Mouse (Mus musculus) brain, adult 2 months (tissue): ENCODE measurements around the gene Lmtk2.

Experiments used
- DNase-seq: peaks from one replicate; pipeline ENCODE4 v3.0.0; 2011; ENCODE audit warnings: low read depth, low spot score

Gene Lmtk2

GRCm38 (mm10) chr5:144100149-144100935 is at the start of gene Lmtk2:
TSS of gene Lmtk2 (plus strand) at chr5:144100436.
- DNase-seq, result peak; percentile 98

DNA sequence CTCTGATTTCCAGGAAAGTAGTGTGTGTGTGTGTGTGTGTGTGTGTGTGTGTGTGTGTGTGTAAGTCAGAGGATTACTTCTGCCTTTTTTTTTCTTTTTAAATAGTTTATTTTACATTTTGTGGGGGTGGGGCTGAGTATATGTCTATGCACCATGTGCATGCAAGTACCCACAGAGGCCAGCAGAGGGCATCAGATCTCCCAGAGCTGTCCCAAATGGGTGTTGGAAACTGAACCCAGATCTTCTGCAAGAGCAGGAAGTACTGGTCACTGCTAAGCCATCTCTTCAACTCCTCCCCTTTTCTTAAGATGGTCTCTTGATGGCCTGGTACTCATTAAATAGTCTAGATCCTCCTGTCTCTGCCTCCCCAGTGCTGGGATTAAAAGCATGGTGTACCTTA is 49.0 kb upstream of the Lmtk2 start:
- no peak for DNase-seq

DNA sequence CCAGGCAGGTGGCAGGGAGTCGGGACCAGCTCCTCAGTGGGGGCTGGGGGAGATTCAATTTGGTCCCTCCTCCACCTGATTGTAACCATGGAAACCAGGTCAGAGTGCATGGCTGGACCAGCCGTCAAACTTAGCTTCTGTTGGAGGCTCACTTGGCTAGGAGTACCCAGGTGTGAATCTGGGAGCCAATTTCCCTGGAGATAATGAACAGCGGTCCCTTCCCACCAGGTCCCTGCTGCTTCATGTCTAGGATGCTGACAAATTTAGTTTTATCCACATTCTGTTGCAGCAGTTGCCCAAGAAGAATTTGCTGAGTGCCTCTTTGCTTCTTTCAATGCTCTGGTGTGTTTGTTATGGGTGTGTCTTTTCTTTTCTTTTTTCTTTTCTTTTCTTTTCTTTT is 46.8 kb upstream of the Lmtk2 start:
- peak; percentile 53 for DNase-seq

DNA sequence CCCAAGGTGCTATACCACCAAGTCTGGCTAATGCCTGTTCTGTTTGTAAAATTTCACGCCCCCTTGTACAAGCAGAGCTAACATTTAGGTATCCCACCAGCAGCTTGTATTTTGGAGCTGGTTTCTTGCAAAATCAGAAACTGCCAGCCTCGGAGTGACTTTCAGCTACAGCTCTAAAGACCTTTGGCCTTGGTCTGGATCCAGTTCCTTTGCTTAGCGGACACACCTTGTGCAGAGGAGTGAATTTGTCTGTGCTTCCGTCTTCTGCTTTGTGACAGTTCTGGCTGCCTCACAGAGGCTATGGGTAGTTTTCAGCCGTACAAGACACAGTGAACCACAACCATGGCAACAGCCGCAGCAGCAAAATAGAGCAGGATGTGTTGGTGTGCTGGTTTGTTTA is 45.9 kb upstream of the Lmtk2 start:
- no peak for DNase-seq

GRCm38 (mm10) chr5:144064093-144064492 is 36.1 kb upstream of the Lmtk2 start:
- DNase-seq, result peak; percentile 20

GRCm38 (mm10) chr5:144066036-144066435 is 34.2 kb upstream of the Lmtk2 start:
- no peak for DNase-seq

- no peak for DNase-seq
These were observed 30.2 kb upstream of the Lmtk2 start for GRCm38 (mm10) chr5:144070064-144070463.

GRCm38 (mm10) chr5:144071249-144071648 is 29.0 kb upstream of the Lmtk2 start:
- DNase-seq, result peak; percentile 70

DNA sequence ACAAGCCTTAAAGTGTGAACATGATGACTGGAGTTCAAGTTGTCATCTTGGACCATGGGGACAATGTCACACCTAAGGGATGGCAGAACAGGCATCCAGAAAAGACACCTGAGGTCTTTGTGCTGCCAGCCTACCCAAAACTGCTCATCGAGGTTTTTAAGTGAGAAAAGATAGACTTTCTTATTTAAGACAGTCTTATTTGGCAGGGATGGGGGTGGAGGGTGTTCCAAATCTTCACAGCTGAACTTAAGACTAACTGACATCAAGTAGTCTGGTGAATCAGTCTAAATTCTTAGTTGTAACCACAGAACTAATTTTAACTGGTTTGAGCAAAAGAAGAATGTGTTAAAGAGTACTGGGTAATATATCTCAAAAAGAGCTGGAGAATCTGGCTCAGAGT is 22.7 kb upstream of the Lmtk2 start:
- peak; percentile 89 for DNase-seq

DNA sequence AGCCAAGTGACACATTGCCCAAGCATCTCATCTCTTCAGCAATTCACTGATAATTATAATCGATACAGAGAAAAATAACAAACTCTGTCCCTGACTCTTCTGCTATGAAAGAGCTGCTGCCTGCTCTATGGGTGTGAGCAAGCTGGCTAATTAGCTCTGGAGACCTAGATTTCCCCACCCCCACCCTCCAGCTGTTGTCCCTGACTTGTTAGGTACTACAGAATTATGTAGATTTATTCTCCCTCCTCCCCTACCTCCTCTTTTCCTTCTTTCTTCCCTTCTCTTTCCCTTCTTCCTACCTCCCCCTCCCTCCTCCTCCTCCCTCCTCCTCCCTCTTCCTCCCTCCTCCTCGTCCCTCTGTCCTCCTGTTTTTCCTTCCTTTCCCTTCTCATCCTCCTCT is 19.4 kb upstream of the Lmtk2 start:
- peak; percentile 74 for DNase-seq

GRCm38 (mm10) chr5:144082006-144082405 is 18.2 kb upstream of the Lmtk2 start:
- peak; percentile 66 for DNase-seq

GRCm38 (mm10) chr5:144083521-144083920 is 16.7 kb upstream of the Lmtk2 start:
- peak; percentile 52 for DNase-seq

DNA sequence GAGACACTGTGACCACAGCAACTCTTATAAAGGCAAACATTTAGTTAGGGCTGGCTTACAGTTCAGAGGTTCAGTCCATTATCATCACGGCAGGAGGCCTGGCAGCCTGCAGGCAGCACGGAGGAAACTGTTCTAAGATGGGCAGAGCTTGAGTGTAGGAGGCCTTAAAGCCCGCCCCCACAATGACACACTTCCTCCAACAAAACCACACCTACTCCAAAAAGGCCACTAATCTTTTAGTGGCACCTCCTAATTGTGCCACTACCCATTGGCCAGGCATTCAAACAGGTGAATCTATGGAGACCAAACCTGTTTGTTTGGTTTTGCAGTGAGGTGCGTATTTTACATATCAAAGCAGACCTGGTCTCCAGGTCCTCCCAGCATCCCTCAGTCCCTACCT is 16.0 kb upstream of the Lmtk2 start:
- DNase-seq, result no peak

- DNase-seq, result no peak
These were observed 14.5 kb upstream of the Lmtk2 start for GRCm38 (mm10) chr5:144085696-144086095.

DNA sequence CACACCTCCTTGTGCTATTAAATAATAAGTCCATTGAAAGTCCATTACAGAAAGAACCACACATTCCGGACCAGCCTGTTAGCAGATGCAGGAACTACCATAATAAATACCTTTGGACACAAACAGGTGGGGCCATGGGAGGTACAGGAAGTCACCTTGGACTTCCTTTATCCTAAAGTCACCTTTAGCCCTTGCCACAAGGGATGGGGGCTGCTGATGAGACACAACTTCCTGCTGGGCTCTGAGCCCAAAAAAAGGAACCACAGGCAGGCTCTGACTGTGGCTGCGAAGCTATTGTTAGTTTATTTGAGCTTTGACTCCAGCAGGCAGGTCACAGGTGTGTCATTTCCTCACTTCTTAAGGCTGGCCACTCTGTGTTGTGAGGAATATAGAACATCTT is 13.7 kb upstream of the Lmtk2 start:
- no peak for DNase-seq

- DNase-seq, result no peak
These were observed 11.9 kb upstream of the Lmtk2 start for GRCm38 (mm10) chr5:144088354-144088753.

GRCm38 (mm10) chr5:144095461-144095970 is 4.7 kb upstream of the Lmtk2 start:
- peak; percentile 57 for DNase-seq

GRCm38 (mm10) chr5:144097902-144098639 is 2.2 kb upstream of the Lmtk2 start:
- no peak for DNase-seq

GRCm38 (mm10) chr5:144098640-144098929 is 1.7 kb upstream of the Lmtk2 start:
- DNase-seq, result no peak

- no peak for DNase-seq
These were observed 712 bp downstream of the Lmtk2 start for GRCm38 (mm10) chr5:144100948-144101347.

DNA sequence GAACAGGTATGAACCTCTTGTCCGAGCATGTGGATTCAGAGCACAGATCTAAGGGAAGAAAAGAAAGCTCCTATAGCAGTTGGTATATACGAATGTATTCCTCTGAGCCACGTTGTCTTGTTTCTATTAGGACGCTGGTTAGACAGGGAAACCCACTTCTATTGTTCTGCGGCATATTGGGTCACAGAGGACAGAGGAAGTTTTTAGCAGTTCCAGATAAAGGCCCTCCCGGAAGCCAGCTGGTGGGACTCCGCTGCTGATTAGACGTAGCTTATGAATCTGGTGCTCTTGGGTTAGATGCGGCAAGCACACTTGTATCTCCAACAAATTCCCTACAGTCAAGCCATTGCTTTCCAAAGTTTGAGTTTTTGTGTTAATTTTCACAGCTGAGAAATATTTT is 4.8 kb downstream of the Lmtk2 start:
- no peak for DNase-seq

GRCm38 (mm10) chr5:144105471-144106129 is 5.4 kb downstream of the Lmtk2 start:
- no peak for DNase-seq

GRCm38 (mm10) chr5:144106130-144106510 is 5.9 kb downstream of the Lmtk2 start:
- no peak for DNase-seq
